Mouse (Mus musculus) ES-E14 (cell line): ENCODE measurements around the gene Nos1ap.

Experiments used
- CHD2 ChIP-seq: IDR thresholded peaks from 2 replicates; pipeline ENCODE4 v1.6.1; 2014; ENCODE audit warnings: mild to moderate bottlenecking, low read depth, low read length, inconsistent platforms
- HCFC1 ChIP-seq: IDR thresholded peaks from 2 replicates; pipeline ENCODE4 v1.6.1; 2012; ENCODE audit warnings: low read length, inconsistent platforms, borderline replicate concordance; ENCODE audit not compliant: insufficient read depth
- ZC3H11A ChIP-seq: IDR thresholded peaks from 2 replicates; pipeline ENCODE4 v1.6.1; 2012; ENCODE audit warnings: low read depth, mild to moderate bottlenecking, inconsistent platforms, low read length, borderline replicate concordance
- ZNF384 ChIP-seq: IDR thresholded peaks from 2 replicates; pipeline ENCODE4 v1.6.1; 2012; ENCODE audit warnings: low read depth, low read length, inconsistent platforms

DNA sequence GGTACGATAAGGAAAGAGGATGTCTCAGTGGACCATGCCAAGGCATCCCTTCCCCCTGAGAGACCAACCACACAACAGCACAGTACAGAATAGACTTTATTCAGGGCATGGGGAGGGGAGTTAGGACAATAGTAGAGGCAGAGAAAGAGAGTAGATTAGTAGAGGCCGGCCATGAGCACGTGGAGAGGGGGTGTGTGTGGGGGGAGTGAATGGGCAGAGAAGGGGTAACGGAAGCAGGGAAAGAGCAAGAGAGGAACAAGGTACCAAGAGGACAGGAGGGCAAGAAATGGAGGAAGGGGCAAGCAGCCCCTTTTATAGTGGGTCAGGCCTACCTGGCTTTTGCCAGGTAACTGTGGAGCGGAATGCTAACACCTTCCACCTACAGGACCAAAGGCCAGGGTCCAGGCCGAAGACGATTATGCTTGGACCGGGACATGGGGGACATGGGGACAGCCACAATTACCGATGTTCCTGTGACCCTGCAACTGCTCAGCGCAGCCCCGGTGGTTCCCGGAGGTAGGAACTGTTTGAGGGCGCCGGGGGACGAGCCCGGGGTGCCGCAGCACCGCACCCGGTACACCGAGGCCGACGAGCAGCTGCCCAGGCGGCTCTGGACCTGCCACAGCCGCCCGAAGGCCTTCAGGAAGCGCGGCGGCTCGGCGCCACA is 334.6 kb downstream of the Nos1ap start:
- TF ChIP-seq HCFC1 (no peak), CHD2 (no peak), ZC3H11A (no peak), ZNF384 (no peak)
